Mouse (Mus musculus): ENCODE data around the gene Dennd2d. TPM values are rescaled to one million over a fixed set of nuclear protein-coding genes. Genes with fewer than 3 reads are reported as not detected.

Dennd2d gene
- 5.7 and 7.2 TPM in 2 replicates for polyA plus RNA-seq (2015; fragmentation: Nextera tagmentation; extraction: Ambion mirVana)

GRCm38 (mm10) chr3:106482281-106483081 is at the start of gene Dennd2d:
Gene Dennd2d (plus strand): TSS chr3:106482405.
- H3K9me3 ChIP-seq (replicated peaks): no peaks in the 10 kb centered on the region
- peaks cover 8% of the 10 kb centered on the region for H3K4me1 ChIP-seq
- peak within 1 kb of the TSS; percentile 16; the same call in 1 of the 2 replicates for H3K9ac ChIP-seq
- 1% methylated on average over 44 of the region's 44 CpGs for WGBS
- no peak within 1 kb of the TSS for H3K27ac ChIP-seq (replicated peaks)
- H3K4me2 ChIP-seq (replicated peaks): peak within 1 kb of the TSS; percentile 86
- peak; percentile 63 for ATAC-seq (ENCODE audit: insufficient number of reproducible peaks, low FRiP score, low TSS enrichment, low read depth)
- H3K36me3 ChIP-seq: no peaks in the 10 kb centered on the region
- H3K4me3 ChIP-seq (replicated peaks): peak within 1 kb of the TSS; percentile 63
- H3K27me3 ChIP-seq: no peaks in the 10 kb centered on the region

DNA sequence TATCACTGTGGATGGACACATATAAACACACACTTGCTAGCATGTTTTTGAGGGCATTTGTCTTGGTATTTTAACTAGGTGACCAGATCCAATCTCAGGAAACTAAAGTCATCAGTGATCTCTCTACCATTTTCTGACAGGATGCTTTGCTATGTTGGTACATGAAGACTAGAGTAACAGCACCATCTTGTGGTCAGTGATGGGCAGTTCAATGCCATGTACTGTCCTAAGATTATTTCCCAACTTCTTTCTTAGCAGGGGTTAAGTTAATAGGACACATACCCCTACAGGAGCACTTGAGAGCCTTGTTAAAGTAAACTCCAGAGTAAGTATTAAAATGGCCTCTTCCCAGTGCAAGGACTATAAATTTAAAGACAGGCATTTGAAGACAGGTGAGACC is 33.6 kb upstream of the Dennd2d start:
- Histone ChIP-seq H3K4me3 (replicated peaks) (no peak overlapping the region), H3K4me1 (no peaks in the 10 kb centered on the region), H3K9ac (no peak overlapping the region), H3K9me3 (replicated peaks) (no peaks in the 10 kb centered on the region), H3K4me2 (replicated peaks) (no peak overlapping the region), H3K27ac (replicated peaks) (no peak overlapping the region), H3K27me3 (no peaks in the 10 kb centered on the region), H3K36me3 (no peaks in the 10 kb centered on the region)
- ATAC-seq (ENCODE audit: insufficient number of reproducible peaks, low FRiP score, low TSS enrichment, low read depth): no peak

GRCm38 (mm10) chr3:106448995-106449394 is 33.2 kb upstream of the Dennd2d start:
- Histone ChIP-seq H3K4me1 (no peaks in the 10 kb centered on the region), H3K27ac (replicated peaks) (no peak overlapping the region), H3K9me3 (replicated peaks) (no peaks in the 10 kb centered on the region), H3K4me3 (replicated peaks) (no peak overlapping the region), H3K9ac (no peak overlapping the region), H3K36me3 (no peaks in the 10 kb centered on the region), H3K4me2 (replicated peaks) (no peak overlapping the region), H3K27me3 (no peaks in the 10 kb centered on the region)
- no peak for ATAC-seq (ENCODE audit: insufficient number of reproducible peaks, low FRiP score, low TSS enrichment, low read depth)

DNA sequence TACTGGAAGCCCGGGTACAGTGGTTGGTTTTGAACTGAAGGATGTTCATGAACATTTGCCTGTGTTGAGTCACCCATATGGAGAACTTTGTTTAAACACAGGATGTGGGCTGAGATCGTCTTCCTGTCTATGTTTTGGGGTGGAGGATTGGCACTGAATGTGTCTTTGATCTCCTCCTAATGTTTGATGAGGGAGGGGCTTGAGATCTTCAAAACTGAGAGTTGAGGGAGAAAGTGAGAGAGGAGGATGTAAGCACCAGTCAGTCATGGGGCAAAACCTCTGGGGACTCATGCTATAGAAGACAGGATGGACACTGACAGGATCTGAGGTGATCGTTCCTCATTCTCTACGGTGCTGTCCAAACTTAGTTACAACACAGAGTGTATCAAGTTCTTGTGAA is 32.6 kb upstream of the Dennd2d start:
- Histone ChIP-seq H3K4me1 (no peaks in the 10 kb centered on the region), H3K9me3 (replicated peaks) (no peaks in the 10 kb centered on the region), H3K27ac (replicated peaks) (no peak overlapping the region), H3K4me2 (replicated peaks) (no peak overlapping the region), H3K4me3 (replicated peaks) (no peak overlapping the region), H3K27me3 (no peaks in the 10 kb centered on the region), H3K36me3 (no peaks in the 10 kb centered on the region), H3K9ac (no peak overlapping the region)
- 72% methylated on average over 4 of the region's 4 CpGs for WGBS
- ATAC-seq (ENCODE audit: insufficient number of reproducible peaks, low FRiP score, low TSS enrichment, low read depth): no peak

- Histone ChIP-seq H3K9me3 (replicated peaks) (no peaks in the 10 kb centered on the region), H3K9ac (no peak overlapping the region), H3K4me3 (replicated peaks) (no peak overlapping the region), H3K4me1 (no peaks in the 10 kb centered on the region), H3K4me2 (replicated peaks) (no peak overlapping the region), H3K27me3 (no peaks in the 10 kb centered on the region), H3K36me3 (no peaks in the 10 kb centered on the region), H3K27ac (replicated peaks) (no peak overlapping the region)
- no peak for ATAC-seq (ENCODE audit: insufficient number of reproducible peaks, low FRiP score, low TSS enrichment, low read depth)
- 69% methylated on average over 4 of the region's 4 CpGs for WGBS
These were observed 29.6 kb upstream of the Dennd2d start for GRCm38 (mm10) chr3:106452616-106453015.

DNA sequence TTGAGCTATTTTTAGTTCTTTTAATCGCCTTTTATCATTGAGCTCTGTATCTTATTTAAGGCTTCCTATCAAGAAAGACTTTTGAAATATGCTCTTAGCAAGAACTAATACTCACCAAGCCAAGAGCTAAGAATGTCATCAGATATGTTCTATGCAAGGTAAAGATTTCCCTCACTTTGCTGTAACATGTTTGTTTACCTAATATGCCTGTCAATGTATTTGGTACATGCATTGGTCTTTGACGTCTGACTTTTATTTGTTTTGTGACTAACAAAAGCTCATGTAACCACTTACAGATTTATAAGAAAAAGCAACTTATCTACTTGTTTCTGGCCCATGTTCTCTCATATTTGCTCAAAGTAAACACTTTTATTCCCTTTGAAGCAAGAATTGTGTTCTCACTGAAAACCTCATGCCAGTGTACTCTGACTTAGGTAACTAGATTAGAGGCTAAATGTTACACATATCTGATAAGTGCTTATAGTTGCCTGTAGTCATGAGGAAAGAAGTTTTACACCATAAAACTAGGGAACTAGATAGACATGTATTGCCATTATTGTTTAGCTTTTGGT is 24.8 kb upstream of the Dennd2d start:
- H3K36me3 ChIP-seq: no peaks in the 10 kb centered on the region
- H3K9me3 ChIP-seq (replicated peaks): no peaks in the 10 kb centered on the region
- no peak overlapping the region for H3K4me2 ChIP-seq (replicated peaks)
- H3K27ac ChIP-seq (replicated peaks): no peak overlapping the region
- WGBS: 80% methylated on average over 2 of the region's 2 CpGs
- ATAC-seq (ENCODE audit: insufficient number of reproducible peaks, low FRiP score, low TSS enrichment, low read depth): no peak
- no peaks in the 10 kb centered on the region for H3K4me1 ChIP-seq
- H3K27me3 ChIP-seq: no peaks in the 10 kb centered on the region
- no peak overlapping the region for H3K4me3 ChIP-seq (replicated peaks)
- no peak overlapping the region for H3K9ac ChIP-seq

DNA sequence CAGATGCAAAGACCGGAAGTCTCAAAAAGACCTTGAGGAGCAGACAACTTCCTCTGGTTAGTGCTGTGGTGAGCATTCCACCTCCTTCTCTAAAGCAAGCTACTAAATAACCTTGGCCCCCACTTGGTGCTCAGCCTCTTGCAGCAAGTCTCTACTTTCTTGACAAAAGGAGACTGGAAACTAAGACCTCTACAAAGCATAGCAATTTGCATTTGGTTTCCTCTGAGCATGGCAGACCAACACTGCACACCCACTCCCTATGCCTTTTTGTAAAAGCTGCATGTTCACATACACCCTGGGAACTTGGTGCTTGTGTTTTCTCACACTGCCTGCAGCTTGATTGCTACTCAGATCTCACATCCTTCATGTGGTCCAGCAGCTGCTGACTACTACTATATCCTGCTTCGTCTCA is 20.1 kb upstream of the Dennd2d start:
- 82% methylated on average over 2 of the region's 2 CpGs for WGBS
- no peak for ATAC-seq (ENCODE audit: insufficient number of reproducible peaks, low FRiP score, low TSS enrichment, low read depth)
- no peaks in the 10 kb centered on the region for H3K9me3 ChIP-seq (replicated peaks)
- no peak overlapping the region for H3K9ac ChIP-seq
- H3K4me2 ChIP-seq (replicated peaks): no peak overlapping the region
- H3K27me3 ChIP-seq: no peaks in the 10 kb centered on the region
- no peaks in the 10 kb centered on the region for H3K4me1 ChIP-seq
- no peaks in the 10 kb centered on the region for H3K36me3 ChIP-seq
- H3K4me3 ChIP-seq (replicated peaks): no peak overlapping the region
- H3K27ac ChIP-seq (replicated peaks): no peak overlapping the region

- Histone ChIP-seq H3K27ac (replicated peaks) (no peak overlapping the region), H3K4me1 (no peaks in the 10 kb centered on the region), H3K36me3 (no peaks in the 10 kb centered on the region), H3K27me3 (no peaks in the 10 kb centered on the region), H3K4me3 (replicated peaks) (no peak overlapping the region), H3K9me3 (replicated peaks) (no peaks in the 10 kb centered on the region), H3K4me2 (replicated peaks) (no peak overlapping the region), H3K9ac (no peak overlapping the region)
- 57% methylated on average over 3 of the region's 3 CpGs for WGBS
- no peak for ATAC-seq (ENCODE audit: insufficient number of reproducible peaks, low FRiP score, low TSS enrichment, low read depth)
These were observed 19.7 kb upstream of the Dennd2d start for GRCm38 (mm10) chr3:106462493-106462892.

DNA sequence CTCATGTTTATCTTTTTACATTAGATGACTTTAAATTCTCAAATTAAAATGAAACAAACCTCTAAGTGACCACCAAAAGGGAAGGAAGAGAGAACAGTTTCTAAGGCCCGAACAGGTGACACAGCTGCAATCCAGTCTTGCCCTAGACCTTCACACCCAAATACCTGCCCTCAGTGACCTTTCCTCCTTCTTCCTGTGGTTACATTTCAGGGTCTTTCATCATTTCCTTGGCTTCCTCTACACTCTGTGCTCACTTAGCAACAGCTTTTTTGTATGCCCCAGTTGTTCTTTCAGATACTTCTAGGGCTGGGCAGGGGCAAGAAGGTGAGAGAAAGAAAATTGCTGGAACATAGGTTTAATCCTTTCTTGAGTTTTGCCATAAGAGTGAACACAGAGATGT is 17.5 kb upstream of the Dennd2d start:
- no peak overlapping the region for H3K4me3 ChIP-seq (replicated peaks)
- H3K4me1 ChIP-seq: no peaks in the 10 kb centered on the region
- no peak overlapping the region for H3K27ac ChIP-seq (replicated peaks)
- H3K9ac ChIP-seq: no peak overlapping the region
- no peak for ATAC-seq (ENCODE audit: insufficient number of reproducible peaks, low FRiP score, low TSS enrichment, low read depth)
- H3K27me3 ChIP-seq: no peaks in the 10 kb centered on the region
- 75% methylated on average over 1 of the region's 1 CpGs for WGBS
- no peaks in the 10 kb centered on the region for H3K36me3 ChIP-seq
- H3K4me2 ChIP-seq (replicated peaks): no peak overlapping the region
- H3K9me3 ChIP-seq (replicated peaks): no peaks in the 10 kb centered on the region

- Histone ChIP-seq H3K9me3 (replicated peaks) (no peaks in the 10 kb centered on the region), H3K36me3 (no peaks in the 10 kb centered on the region), H3K27me3 (no peaks in the 10 kb centered on the region), H3K4me2 (replicated peaks) (no peak overlapping the region), H3K4me1 (no peaks in the 10 kb centered on the region), H3K4me3 (replicated peaks) (no peak overlapping the region), H3K9ac (no peak overlapping the region), H3K27ac (replicated peaks) (no peak overlapping the region)
- no peak for ATAC-seq (ENCODE audit: insufficient number of reproducible peaks, low FRiP score, low TSS enrichment, low read depth)
- 80% methylated on average over 4 of the region's 4 CpGs for WGBS
These were observed 8.0 kb upstream of the Dennd2d start for GRCm38 (mm10) chr3:106474210-106474609.

- no peak for ATAC-seq (ENCODE audit: insufficient number of reproducible peaks, low FRiP score, low TSS enrichment, low read depth)
- no peak overlapping the region for H3K9ac ChIP-seq
These were observed 5.3 kb upstream of the Dennd2d start for GRCm38 (mm10) chr3:106476863-106477262.

DNA sequence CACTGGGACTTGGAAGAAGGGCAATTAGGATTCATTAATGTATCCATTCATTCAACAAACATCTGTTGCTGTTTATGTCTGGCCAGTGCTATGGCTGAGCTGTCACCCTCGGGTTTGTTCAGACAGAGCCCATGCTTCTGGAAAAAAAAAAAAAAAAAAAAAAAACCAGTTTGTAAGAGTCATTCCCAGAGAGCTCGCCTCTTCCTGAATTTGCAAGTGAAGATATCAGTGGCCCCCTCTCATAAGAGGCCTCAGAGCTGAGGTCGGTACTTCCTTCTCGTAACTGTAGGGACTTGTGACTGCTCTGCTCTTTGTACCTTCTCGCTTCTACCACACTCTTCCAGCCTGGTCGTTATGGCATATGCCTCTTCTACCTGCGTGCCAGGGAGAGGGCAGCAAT is 1.1 kb downstream of the Dennd2d start:
- no peaks in the 10 kb centered on the region for H3K9me3 ChIP-seq (replicated peaks)
- ATAC-seq (ENCODE audit: insufficient number of reproducible peaks, low FRiP score, low TSS enrichment, low read depth): no peak
- 54% methylated on average over 7 of the region's 7 CpGs for WGBS
- no peak overlapping the region for H3K9ac ChIP-seq
- H3K4me2 ChIP-seq (replicated peaks): peak overlapping the region; percentile 86; the same call in 1 of the 2 replicates
- no peaks in the 10 kb centered on the region for H3K27me3 ChIP-seq
- peak overlapping the region; percentile 63; the same call in 1 of the 2 replicates for H3K4me3 ChIP-seq (replicated peaks)
- peak overlapping the region; percentile 22; the same call in 1 of the 2 replicates for H3K27ac ChIP-seq (replicated peaks)
- H3K36me3 ChIP-seq: no peaks in the 10 kb centered on the region
- peaks cover 8% of the 10 kb centered on the region for H3K4me1 ChIP-seq

More at GRCm38 (mm10) chr3:106476863-106477262, 5.3 kb upstream of the Dennd2d start:
- Histone ChIP-seq H3K4me1 (no peaks in the 10 kb centered on the region), H3K4me3 (replicated peaks) (no peak overlapping the region), H3K27me3 (no peaks in the 10 kb centered on the region), H3K9me3 (replicated peaks) (no peaks in the 10 kb centered on the region), H3K4me2 (replicated peaks) (no peak overlapping the region), H3K27ac (replicated peaks) (no peak overlapping the region), H3K36me3 (no peaks in the 10 kb centered on the region)
- WGBS: 78% methylated on average over 1 of the region's 1 CpGs
